Mouse (Mus musculus): Measurements from ENCODE around the gene Chrnb2. TPM values are rescaled to one million over a fixed set of nuclear protein-coding genes. Genes with fewer than 3 reads are reported as not detected.

Chrnb2 gene
- total and polyA plus RNA-seq, 3 experiments, result 0.19 to 1.3 (median 0.59) TPM

GRCm38 (mm10) chr3:89799476-89799875 is 35.0 kb upstream of the Chrnb2 start:
- Histone ChIP-seq H3K27me3 (replicated peaks) (no peaks in the 10 kb centered on the region), H3K4me1 (ENCODE audit: control insufficient read depth in 1 of 2, insufficient read depth in 2 of 2) (peaks cover 14 to 46% of the 10 kb centered on the region in 2 experiments), H3K36me3 (replicated peaks in 1 of 2; ENCODE audit: control insufficient read depth in 1 of 2, insufficient read depth in 1 of 2, low read length in 1 of 2) (no peaks in the 10 kb centered on the region), H3K9ac (ENCODE audit: insufficient read depth, low read depth) (no peak overlapping the region), H3K4me2 (ENCODE audit: insufficient read depth, low read depth, poor library complexity, severe bottlenecking) (no peak overlapping the region), H3K4me3 (replicated peaks in 1 of 3; ENCODE audit: low read depth in 2 of 3, low read length in 2 of 3, poor library complexity in 1 of 3) (no peak overlapping the region), H3K27ac (ENCODE audit: insufficient read depth, low read depth) (no peak overlapping the region), H3K9me3 (replicated peaks; ENCODE audit: low read length) (no peaks in the 10 kb centered on the region), H3K79me2 (replicated peaks; ENCODE audit: control insufficient read depth, extremely low read depth, insufficient read depth, poor library complexity, severe bottlenecking) (no peaks in the 10 kb centered on the region)
- in situ Hi-C loops (cut with MboI; ENCODE audit: low pct_ligation_motif_present, low pct_unique_long_range_greater_than_20kb, low sequenced_read_pairs), result loop anchor here (10.0 to 25.0 kb wide), 2 partner anchors 163 to 275 kb away; partner anchors contain the start of genes Atp8b2 and Tpm3
- dilution Hi-C loops (cut with MboI; ENCODE audit: extremely low pct_ligation_motif_present, extremely low pct_unique_long_range_greater_than_20kb, low sequenced_read_pairs), result no loop called here
- no peak for DNase-seq (ENCODE audit: extremely low read depth)
- TF ChIP-seq JUND (conservative IDR thresholded peaks at IDR 0.05; ENCODE audit: low read depth, low read length), result no peak
- no peak for TF ChIP-seq USF2 (conservative IDR thresholded peaks at IDR 0.05; ENCODE audit: low read depth, low read length)
- no peak for TF ChIP-seq MAX (IDR thresholded peaks at IDR 0.05; ENCODE audit: low read length)
- TF ChIP-seq TBP (conservative IDR thresholded peaks at IDR 0.05; ENCODE audit: low read depth, low read length), result no peak
- TF ChIP-seq ETS1 (conservative IDR thresholded peaks at IDR 0.05; ENCODE audit: low read depth, low read length), result no peak
- TF ChIP-seq PAX5 (IDR thresholded peaks at IDR 0.05; ENCODE audit: low read length), result no peak
- TF ChIP-seq RAD21 (IDR thresholded peaks at IDR 0.05; ENCODE audit: low read depth, low read length), result no peak

GRCm38 (mm10) chr3:89798518-89798917 is 34.1 kb upstream of the Chrnb2 start:
- TF ChIP-seq SIN3A (IDR thresholded peaks at IDR 0.05; ENCODE audit: low read length) (no peak), JUN (IDR thresholded peaks at IDR 0.05; ENCODE audit: insufficient read depth, low read depth, low read length) (no peak), MAX (IDR thresholded peaks at IDR 0.05; ENCODE audit: low read length) (no peak), NELFE (IDR thresholded peaks at IDR 0.05; ENCODE audit: low read depth, low read length) (no peak), ZNF384 (IDR thresholded peaks at IDR 0.05; ENCODE audit: low read depth, low read length) (no peak), CHD1 (IDR thresholded peaks at IDR 0.05; ENCODE audit: low read depth, low read length) (no peak), IRF4 (IDR thresholded peaks at IDR 0.05; ENCODE audit: low read depth, low read length) (no peak), UBTF (IDR thresholded peaks at IDR 0.05; ENCODE audit: low read depth, low read length) (no peak), PAX5 (IDR thresholded peaks at IDR 0.05; ENCODE audit: low read length) (no peak), ZKSCAN1 (IDR thresholded peaks at IDR 0.05; ENCODE audit: borderline replicate concordance, low read depth, low read length) (no peak), ZC3H11A (IDR thresholded peaks at IDR 0.05; ENCODE audit: low read depth, low read length) (no peak), E2F4 (IDR thresholded peaks at IDR 0.05; ENCODE audit: insufficient replicate concordance, low read depth, low read length) (no peak), MXI1 (IDR thresholded peaks at IDR 0.05; ENCODE audit: low read depth, low read length) (no peak), EP300 (IDR thresholded peaks at IDR 0.05; ENCODE audit: low read length) (no peak), POLR2AphosphoS2 (IDR thresholded peaks at IDR 0.05; ENCODE audit: low read depth, low read length) (no peak), MEF2A (IDR thresholded peaks at IDR 0.05; ENCODE audit: borderline replicate concordance, low read depth, low read length) (no peak), CHD2 (IDR thresholded peaks at IDR 0.05; ENCODE audit: low read length) (no peak), JUND (conservative IDR thresholded peaks at IDR 0.05; ENCODE audit: low read depth, low read length) (no peak), NRF1 (IDR thresholded peaks at IDR 0.05; ENCODE audit: low read depth, low read length) (no peak)
- Histone ChIP-seq H3K4me3 (replicated peaks in 1 of 3; ENCODE audit: low read depth in 2 of 3, low read length in 2 of 3, poor library complexity in 1 of 3) (no peak overlapping the region), H3K79me2 (replicated peaks; ENCODE audit: control insufficient read depth, extremely low read depth, insufficient read depth, poor library complexity, severe bottlenecking) (no peaks in the 10 kb centered on the region), H3K4me1 (ENCODE audit: control insufficient read depth in 1 of 2, insufficient read depth in 2 of 2) (peaks cover 13 to 46% of the 10 kb centered on the region in 2 experiments), H3K4me2 (ENCODE audit: insufficient read depth, low read depth, poor library complexity, severe bottlenecking) (no peak overlapping the region), H3K36me3 (replicated peaks in 1 of 2; ENCODE audit: control insufficient read depth in 1 of 2, insufficient read depth in 1 of 2, low read length in 1 of 2) (no peaks in the 10 kb centered on the region), H3K9ac (ENCODE audit: insufficient read depth, low read depth) (no peak overlapping the region), H3K9me3 (replicated peaks; ENCODE audit: low read length) (no peaks in the 10 kb centered on the region), H3K27ac (ENCODE audit: insufficient read depth, low read depth) (no peak overlapping the region), H3K27me3 (replicated peaks) (no peaks in the 10 kb centered on the region)
- in situ Hi-C loops (cut with MboI; ENCODE audit: low pct_ligation_motif_present, low pct_unique_long_range_greater_than_20kb, low sequenced_read_pairs) (loop anchor here (10.0 to 25.0 kb wide), 2 partner anchors 164 to 276 kb away; partner anchors contain the start of genes Atp8b2 and Tpm3), dilution Hi-C loops (cut with MboI; ENCODE audit: extremely low pct_ligation_motif_present, extremely low pct_unique_long_range_greater_than_20kb, low sequenced_read_pairs) (no loop called here)
- DNase-seq (ENCODE audit: extremely low read depth), result no peak

All from CH12.LX (cell line).